Mouse (Mus musculus): ENCODE results near the gene Wbp1. TPM values are rescaled to one million over a fixed set of nuclear protein-coding genes. Genes with fewer than 3 reads are reported as not detected.

Gene Wbp1
- total RNA-seq, 2 experiments from 2014 or later: 43.3 to 45.6 TPM

GRCm38 (mm10) chr6:83108762-83109668, 12.3 kb downstream of the Wbp1 start, which contains the start of gene Mrpl53:
Gene Mrpl53, plus strand, starts transcription at chr6:83109040.
- H3K27ac ChIP-seq: peak within 1 kb of the TSS; percentile 93
- H3K4me3 ChIP-seq: peak within 1 kb of the TSS; percentile 85
- peak; percentile 91 for DNase-seq
- no peak for TF ChIP-seq CTCF (IDR thresholded peaks at IDR 0.05)
- intact Hi-C loops (cut with DNase I): loop anchor here (10.0 kb wide), 1 partner anchor 396 kb away; the partner anchor contains the start of gene Dguok

- peak overlapping the region; percentile 85 for H3K4me3 ChIP-seq
- H3K27ac ChIP-seq: peak overlapping the region; percentile 93
- intact Hi-C loops (cut with DNase I): loop anchor here (10.0 kb wide), 1 partner anchor 397 kb away; the partner anchor contains the start of gene Dguok
- DNase-seq: peak; percentile 87
- peak; percentile 81 for TF ChIP-seq CTCF (IDR thresholded peaks at IDR 0.05)
Observed at GRCm38 (mm10) chr6:83107566-83108400, 13.6 kb downstream of the Wbp1 start.

- no peak for TF ChIP-seq CTCF (IDR thresholded peaks at IDR 0.05)
- H3K27ac ChIP-seq: no peak overlapping the region
- intact Hi-C loops (cut with DNase I): loop anchor here (10.0 kb wide), 1 partner anchor 401 kb away; the partner anchor contains the start of gene Dguok
- peak; percentile 8 for DNase-seq
- no peak overlapping the region for H3K4me3 ChIP-seq
Observed at GRCm38 (mm10) chr6:83104158-83104557, 17.2 kb downstream of the Wbp1 start.

- no peak for TF ChIP-seq CTCF (IDR thresholded peaks at IDR 0.05)
- intact Hi-C loops (cut with DNase I): loop anchor here (10.0 kb wide), 1 partner anchor 402 kb away; the partner anchor contains the start of gene Dguok
- no peak overlapping the region for H3K27ac ChIP-seq
- peak; percentile 23 for DNase-seq
- H3K4me3 ChIP-seq: peak overlapping the region; percentile 97
Observed at GRCm38 (mm10) chr6:83103130-83103650, 18.2 kb downstream of the Wbp1 start.

GRCm38 (mm10) chr6:83101688-83102556, 19.4 kb downstream of the Wbp1 start:
- peak; percentile 79 for DNase-seq
- intact Hi-C loops (cut with DNase I): loop anchor here (1.0 to 10.0 kb wide), 3 partner anchors 47 to 403 kb away; partner anchors contain the start of genes Aup1, Dguok and Htra2
- peak; percentile 65 for TF ChIP-seq CTCF (IDR thresholded peaks at IDR 0.05)
- H3K4me3 ChIP-seq: peak overlapping the region; percentile 97
- H3K27ac ChIP-seq: peak overlapping the region; percentile 92

GRCm38 (mm10) chr6:83101316-83101687, 20.1 kb downstream of the Wbp1 start, which contains the start of the genes Ccdc142 and Gm42688:
Gene Ccdc142, plus strand, starts transcription at chr6:83101601.
Gene Gm42688, plus strand, starts transcription at chr6:83101617.
- peak; percentile 62 for TF ChIP-seq CTCF (IDR thresholded peaks at IDR 0.05)
- DNase-seq: peak; percentile 92
- intact Hi-C loops (cut with DNase I): loop anchor here (1.0 to 10.0 kb wide), 3 partner anchors 47 to 403 kb away; partner anchors contain the start of genes Aup1, Dguok and Htra2
- H3K27ac ChIP-seq: peak within 1 kb of the TSS; percentile 92
- H3K4me3 ChIP-seq: peak within 1 kb of the TSS; percentile 97

GRCm38 (mm10) chr6:83098411-83098810, 22.9 kb downstream of the Wbp1 start:
- intact Hi-C loops (cut with DNase I): no loop called here
- no peak overlapping the region for H3K4me3 ChIP-seq
- no peak overlapping the region for H3K27ac ChIP-seq
- DNase-seq: no peak
- TF ChIP-seq CTCF (IDR thresholded peaks at IDR 0.05): no peak

- no peak overlapping the region for H3K27ac ChIP-seq
- H3K4me3 ChIP-seq: no peak overlapping the region
- no peak for TF ChIP-seq CTCF (IDR thresholded peaks at IDR 0.05)
- intact Hi-C loops (cut with DNase I): no loop called here
- peak; percentile 6 for DNase-seq
Observed at GRCm38 (mm10) chr6:83095968-83096367, 25.4 kb downstream of the Wbp1 start.

GRCm38 (mm10) chr6:83092416-83093127, 28.8 kb downstream of the Wbp1 start:
- DNase-seq: peak; percentile 11
- no peak overlapping the region for H3K27ac ChIP-seq
- no peak for TF ChIP-seq CTCF (IDR thresholded peaks at IDR 0.05)
- intact Hi-C loops (cut with DNase I): no loop called here
- no peak overlapping the region for H3K4me3 ChIP-seq

- DNase-seq: no peak
- intact Hi-C loops (cut with DNase I): no loop called here
Observed at GRCm38 (mm10) chr6:83087926-83088260, 33.5 kb downstream of the Wbp1 start.

More at GRCm38 (mm10) chr6:83087926-83088260, 33.5 kb downstream of the Wbp1 start:
- peak overlapping the region; percentile 75 for H3K4me3 ChIP-seq
- TF ChIP-seq CTCF (IDR thresholded peaks at IDR 0.05): no peak
- H3K27ac ChIP-seq: peak overlapping the region; percentile 85

Measured in gastrocnemius, adult 2 months (tissue).